Mouse (Mus musculus) layer of hippocampus, adult 9-11 months (tissue): ENCODE measurements around the gene Tex26.

ENCODE experiments used
- DNase-seq: peaks from one replicate; pipeline ENCODE4 v3.0.0; 2022

The Tex26 gene

DNA sequence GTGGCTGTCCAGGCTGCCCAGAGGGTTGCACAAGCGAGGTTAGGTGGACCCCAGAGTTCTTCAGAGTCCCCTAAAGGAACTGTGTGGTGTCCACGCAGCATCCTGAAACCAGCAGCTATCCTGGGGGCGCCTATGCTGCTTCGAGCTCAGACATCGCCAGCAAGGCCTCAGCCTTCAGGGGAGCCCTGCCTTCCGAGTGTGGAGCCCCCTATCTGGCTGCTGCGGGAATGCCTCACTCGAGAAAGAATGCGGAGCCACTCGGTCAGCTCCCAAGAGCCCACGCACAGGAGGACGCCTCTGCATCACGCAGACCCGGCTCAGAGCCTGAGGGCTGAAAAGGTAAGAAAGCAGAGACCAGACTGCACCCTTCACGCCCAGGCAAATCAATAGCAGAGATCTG lies 50.8 kb downstream of the Tex26 start:
- DNase-seq: no peak

DNA sequence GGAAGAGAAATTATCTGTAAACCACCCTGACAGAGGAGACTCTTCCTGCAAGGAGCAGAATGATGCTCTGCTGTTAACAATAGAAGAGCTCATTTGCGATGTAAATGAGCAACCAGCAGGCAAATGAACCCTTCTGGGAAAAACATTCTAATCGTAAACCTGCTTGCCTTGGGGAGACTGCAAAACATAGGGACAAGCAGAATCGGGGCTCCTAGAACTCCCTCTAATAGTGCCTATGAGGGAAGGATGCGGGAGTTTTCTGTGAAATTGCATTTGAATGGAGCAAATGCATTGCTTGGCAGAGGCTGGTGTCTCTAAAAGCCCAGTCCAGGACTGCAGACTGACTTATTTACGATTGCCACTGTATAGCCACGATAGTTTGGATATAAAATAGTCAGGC lies 56.2 kb downstream of the Tex26 start:
- DNase-seq: no peak

DNA sequence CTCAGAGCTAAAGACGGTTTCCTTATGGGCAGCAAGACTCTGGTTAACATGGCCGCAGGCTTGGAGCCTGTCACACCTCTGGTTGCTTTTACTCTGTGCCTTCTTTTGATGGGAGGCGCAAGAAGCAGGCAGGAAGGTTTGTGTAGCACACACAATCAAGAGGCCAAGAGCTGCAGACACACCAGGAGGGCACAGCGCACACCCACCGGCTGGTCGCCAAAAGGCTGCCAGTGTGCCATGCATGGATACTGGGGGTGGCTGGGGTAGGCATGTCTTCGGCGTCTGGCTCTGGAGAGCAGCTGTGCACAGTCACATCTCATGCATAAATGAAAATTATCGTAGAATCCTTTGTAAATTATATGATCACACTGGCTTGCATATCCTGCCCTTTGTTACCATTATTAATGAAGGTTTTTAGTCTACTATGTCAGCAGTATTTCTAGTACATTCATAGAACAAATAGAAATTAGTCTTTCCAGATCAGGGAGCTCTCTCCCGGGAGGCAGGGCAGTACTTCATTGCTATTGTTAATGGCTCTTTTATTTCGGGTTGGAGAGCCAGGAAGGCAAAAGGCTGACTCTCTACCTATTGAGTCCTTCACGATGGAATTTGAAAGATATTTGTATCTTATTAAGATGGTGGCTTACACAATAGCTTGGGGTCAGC lies 57.1 kb downstream of the Tex26 start:
- no peak for DNase-seq

DNA sequence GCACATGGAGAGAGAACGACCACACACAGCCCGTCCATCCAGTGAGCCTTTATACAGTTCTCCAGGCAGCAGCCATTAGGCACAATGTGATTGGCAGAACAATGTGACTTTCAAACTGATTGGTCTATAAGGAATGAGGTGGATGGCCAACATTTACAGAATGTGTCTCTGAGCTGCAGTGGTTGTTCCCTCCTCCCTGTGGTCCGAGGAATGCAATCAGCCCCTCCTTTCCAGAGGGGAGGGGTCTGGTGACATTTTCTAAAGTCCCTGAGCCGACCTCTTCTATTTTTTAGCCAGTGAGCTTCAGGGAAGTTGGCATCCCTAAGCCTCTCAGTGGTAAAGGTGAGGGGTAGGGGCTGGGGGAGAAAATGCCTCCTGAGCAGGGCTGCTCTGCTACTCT lies 60.5 kb downstream of the Tex26 start:
- DNase-seq: no peak

DNA sequence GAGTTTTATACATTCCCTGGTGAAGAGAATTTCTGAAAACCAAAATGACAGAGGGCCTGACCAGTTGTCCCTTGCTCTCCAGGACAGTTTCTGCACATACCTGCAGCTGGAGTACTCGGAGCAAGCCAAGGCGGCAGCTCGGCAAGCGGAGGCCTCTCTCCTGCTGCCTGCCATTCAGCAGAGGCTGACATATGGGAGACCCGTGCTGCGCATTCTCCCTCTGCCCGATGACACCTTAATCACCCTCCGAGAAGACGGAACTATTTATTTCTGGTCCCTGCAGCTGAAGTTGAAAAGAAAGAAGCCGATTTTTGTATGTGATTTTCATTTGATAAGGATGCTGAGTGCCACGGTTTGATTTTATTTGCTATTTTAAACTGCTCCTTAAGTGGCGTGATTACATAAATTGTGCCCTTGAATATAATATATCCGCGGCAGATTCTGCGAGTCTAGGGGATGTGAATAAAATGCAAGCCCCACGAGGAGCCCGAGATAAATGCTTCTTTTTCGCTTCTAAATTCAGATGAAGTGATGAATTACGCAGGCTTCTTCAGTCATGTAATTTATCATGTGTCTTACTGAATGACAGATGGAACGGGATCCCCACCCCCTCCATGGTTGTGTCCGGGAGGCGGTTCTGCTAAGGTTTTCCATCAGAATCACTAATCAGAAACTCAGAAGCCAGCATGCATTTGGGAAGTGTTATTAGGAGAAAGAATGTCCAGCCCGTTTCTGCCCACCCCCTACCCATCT lies 64.1 kb downstream of the Tex26 start:
- peak; percentile 64 for DNase-seq

DNA sequence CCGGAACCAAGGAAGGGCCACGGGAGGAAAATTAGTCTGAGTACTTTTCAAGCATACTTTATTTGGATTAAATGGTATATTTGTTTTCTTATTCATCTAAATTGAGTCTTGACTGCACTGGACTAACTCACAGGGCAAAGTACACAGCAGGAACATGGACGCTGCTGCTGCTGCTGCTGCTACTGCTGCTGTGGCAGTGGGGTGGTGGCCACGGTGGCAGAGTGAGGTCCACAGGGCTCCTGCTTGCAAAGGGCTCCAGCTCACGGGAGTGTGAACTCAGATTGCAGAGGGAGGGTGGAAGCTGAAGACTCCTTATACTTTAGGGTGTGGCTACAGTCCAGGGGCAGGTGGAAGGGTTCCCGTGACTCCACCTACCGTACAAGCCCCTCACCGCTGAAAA lies 65.5 kb downstream of the Tex26 start:
- no peak for DNase-seq

DNA sequence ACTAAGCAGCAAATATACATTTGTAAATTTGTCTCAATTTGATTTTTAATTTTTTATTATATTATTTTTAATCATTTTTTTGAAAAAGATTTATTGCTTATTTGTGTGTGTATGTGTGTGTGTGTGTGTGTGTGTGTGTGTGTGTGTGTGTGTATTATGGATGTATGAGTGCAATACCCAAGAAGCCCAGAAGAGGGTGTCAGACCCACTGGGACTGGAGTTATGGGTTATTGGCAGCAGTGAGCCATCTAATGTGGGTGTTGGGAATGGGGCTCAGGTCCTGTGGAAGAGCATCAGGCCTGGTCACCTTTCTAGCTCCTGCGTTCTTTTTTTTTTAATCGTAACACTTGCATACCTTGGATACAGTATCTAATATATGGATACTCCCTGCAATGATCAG lies 66.6 kb downstream of the Tex26 start:
- DNase-seq: no peak

DNA sequence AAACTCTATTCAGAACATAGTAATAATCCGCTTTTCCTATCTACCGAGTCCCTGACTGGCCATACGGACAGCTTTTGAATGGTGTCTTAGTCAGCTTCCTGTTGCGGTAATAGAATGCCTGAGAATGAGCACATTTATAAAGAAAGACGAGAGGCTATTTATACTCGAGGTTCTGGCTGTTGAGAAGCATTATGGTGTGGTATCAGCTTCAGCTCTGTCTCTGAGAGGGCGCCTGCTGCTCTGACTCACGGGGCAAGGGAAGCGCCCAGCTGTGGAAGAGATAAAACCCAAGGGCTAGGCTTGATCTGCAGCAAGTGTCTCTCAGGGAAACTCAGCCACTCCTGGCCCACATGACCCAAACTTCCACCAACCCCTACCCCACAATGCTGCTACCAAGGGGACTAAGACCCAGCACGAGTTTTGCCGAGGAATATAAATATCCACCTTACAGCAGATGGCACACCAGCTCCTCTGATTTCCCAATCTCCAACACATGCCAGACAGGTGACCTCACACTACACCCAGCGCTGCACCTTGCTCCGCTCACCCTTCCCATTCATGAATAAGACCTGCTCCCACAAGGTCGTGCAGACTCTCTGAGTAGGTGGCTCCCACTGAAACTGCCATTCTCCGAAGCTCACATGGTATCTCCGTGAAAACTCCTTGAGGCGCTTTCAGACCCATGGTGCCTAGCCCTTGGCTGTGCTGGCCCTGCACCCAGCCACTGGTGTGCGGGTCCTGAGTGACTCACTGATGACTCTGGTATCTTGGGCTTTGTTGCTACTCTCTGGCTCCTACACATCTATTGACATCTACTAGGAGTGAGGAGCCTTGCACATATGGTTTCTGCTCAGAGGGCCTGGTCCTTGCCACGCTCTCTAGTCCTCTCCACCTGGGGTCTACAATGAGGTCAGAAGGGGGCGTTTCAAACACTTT lies 68.9 kb downstream of the Tex26 start:
- DNase-seq: no peak

DNA sequence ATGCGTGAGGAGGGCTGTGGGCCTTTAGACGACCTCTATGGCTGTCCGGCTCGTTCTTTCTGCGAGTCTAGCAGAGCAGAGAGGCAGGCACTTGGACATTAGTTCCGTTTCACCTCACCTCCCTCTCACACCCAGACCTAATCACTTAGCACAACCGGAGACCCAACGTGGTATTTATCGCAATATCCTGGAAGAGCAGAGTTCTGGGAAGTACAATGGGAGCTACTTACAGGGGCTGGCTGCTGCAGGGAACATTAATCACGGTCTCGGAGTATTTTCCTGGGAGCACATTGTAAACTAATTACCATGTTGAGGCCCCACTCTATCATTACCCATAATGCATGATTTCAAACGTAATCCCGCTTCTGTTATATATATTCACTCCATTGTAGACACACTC lies 70.9 kb downstream of the Tex26 start:
- no peak for DNase-seq

DNA sequence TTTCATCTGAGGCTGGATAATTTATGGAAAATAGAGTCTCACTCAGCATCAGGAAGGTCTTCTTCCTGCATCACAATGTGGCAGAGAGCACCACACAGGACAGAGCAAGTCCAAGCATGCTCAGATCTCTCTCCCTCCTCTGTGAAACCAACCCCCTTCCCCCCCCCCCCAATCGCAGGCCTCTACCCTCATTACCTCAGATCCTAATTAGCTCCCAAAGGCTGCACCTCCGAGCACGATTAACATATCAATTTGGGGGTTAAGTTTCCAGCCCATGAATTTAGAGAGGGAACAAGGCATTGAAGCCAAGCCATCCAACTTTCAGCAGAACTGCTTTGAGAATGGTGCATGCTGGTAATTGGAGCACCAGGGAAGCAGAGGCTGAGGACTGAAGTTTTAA lies 73.2 kb downstream of the Tex26 start:
- no peak for DNase-seq

DNA sequence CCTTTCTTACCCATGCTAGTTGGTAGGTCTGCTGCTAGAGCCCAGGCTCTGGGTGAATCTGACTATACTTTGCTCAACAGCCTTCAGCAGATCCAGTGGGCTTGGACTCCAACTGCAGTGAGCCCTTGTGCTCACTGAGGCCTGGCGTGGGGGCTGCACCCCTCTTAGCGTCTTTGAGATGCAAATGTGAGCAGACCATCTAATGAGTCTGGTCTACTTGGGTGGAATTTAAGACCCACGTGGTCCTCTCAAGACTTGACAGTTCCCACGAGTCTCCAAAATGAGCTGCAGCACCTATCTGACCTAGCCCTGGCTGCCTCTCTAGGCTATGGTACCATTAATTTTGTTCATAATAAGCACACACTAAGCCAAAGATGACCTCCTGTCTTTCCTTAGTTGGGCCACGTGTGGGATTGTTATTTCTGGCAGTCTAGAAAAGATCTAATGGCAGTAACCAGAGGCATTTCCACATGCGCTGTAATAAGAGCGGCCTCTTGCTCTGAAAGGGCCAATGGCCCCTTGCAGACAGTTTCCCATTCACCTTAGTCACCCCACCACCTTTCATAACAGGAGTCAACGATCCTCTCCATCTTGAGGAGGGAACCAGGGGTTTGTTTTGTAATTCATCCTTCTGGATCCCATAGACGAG lies 74.1 kb downstream of the Tex26 start:
- DNase-seq: no peak

DNA sequence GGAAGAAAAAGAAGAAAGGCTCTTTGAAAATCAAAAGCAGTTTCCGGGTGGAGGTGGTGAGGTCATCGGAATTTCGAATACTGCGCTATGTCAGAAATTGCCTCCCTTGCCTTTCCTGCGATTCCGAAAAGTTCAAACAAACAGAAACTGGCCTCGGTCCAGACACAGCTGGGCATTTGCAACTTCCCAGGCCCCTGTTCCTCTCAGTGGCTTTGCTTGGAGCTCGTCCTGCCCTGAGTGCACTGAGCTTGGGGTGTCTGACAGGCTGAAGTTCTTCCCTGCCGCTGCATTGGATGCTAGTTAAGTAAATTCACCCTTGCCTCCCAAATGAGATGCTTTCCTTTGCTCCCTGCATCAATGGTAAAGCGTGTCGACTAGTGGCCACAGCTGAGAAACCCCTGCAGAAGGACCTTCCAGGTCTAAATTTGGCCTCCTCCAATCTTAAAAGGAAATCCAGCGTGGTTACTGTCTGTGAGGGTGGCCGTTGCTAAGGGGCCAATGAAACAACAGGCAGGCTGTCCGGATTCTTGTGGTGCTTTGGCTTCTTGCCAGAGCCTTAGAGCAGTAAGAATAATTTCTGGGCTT lies 74.7 kb downstream of the Tex26 start:
- no peak for DNase-seq

DNA sequence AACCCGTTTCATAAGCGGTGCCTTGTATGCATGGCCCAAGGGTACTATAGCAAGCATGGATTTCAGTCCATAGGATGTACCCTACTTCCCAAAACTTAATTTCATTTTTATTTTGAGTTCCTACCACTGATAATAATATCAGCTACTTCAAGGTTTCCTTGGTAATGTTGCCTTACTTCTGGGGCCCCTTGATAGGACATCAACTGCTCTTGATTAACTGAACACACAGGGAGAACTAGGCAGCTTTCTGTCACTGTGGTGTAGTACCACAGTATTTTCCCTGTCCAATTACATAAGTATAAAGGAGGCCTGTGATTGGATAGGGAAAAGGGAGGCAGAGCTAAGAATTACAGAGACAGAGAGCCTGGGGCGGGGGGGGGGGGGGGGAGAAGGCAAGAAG lies 75.4 kb downstream of the Tex26 start:
- DNase-seq: no peak

DNA sequence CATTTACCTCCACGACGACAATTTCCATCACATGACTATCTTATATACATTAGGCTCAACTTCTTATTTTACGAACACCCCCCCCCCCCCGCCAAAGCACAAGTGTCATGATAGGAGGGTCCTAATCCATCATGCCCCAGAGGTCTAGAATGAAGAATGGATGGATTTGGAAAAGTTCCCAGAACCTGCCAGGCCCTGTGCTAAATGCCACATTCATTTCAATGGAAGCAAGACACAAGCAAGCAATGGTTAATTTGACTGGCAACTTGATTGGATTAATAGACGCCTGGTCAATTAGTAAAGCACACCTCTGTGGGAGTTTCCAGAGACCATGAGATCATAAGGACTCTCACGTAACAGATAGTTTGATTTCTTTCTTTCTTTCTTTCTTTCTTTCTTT lies 77.7 kb downstream of the Tex26 start:
- no peak for DNase-seq
